Mouse (Mus musculus): ENCODE data around the gene Slc17a8. TPM values are rescaled to one million over a fixed set of nuclear protein-coding genes. Genes with fewer than 3 reads are reported as not detected.

The Slc17a8 gene
- not detected in 2 replicates for polyA plus RNA-seq (2012; ENCODE audit: low replicate concordance)

DNA sequence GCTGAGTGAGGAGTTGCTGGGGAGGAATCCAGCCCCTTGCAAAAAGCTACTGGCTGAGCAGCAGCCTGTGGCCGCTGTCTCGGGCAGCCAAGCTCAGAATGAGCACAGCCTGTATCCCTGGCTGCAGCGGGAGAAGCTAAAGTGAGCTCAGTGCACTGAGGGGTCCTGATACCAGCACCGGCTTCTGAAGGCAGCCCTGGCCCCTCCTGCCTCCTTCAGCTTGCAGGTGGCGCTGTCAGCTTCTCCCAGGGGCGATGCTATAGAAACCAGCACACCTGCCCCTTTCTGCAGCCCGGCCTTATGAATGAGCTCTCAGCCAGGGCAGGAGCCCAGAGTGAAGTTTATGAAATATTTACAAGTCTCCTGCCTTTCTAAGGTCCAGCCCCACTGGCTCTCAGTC, at the start of gene Slc17a8:
TSS of gene Slc17a8 (minus strand) at position 125 of the 400 bp plus-strand sequence.

GRCm38 (mm10) chr10:89532929-89533727, 87.9 kb downstream of the Slc17a8 start, which contains the start of gene Nr1h4:
Gene Nr1h4, minus strand, starts transcription at chr10:89533585.

Other genes starting within 250 kb of the Slc17a8 start
- 0.34 and 0.38 TPM in 2 replicates for gene Gas2l3, start 177.3 kb downstream of the Slc17a8 start, polyA plus RNA-seq (2012; ENCODE audit: low replicate concordance)
- 0.09 and 0.13 TPM in 2 replicates for gene Nr1h4, start 87.7 kb downstream of the Slc17a8 start, polyA plus RNA-seq (2012; ENCODE audit: low replicate concordance)
- 6.0 and 12.1 TPM in 2 replicates for gene Scyl2, start 65.0 kb upstream of the Slc17a8 start, polyA plus RNA-seq (2012; ENCODE audit: low replicate concordance)
- gene Actr6, start 111.0 kb upstream of the Slc17a8 start, polyA plus RNA-seq (2012; ENCODE audit: low replicate concordance) = 0.49 and 0.74 TPM in 2 replicates
- gene Uhrf1bp1l, start 123.7 kb upstream of the Slc17a8 start, polyA plus RNA-seq (2012; ENCODE audit: low replicate concordance) = 4.6 and 11.1 TPM in 2 replicates